Mouse (Mus musculus) thymus, postnatal 4 days (tissue): Measurements from ENCODE around the gene Lrrc74a.

Experiments used
- DNase-seq: peaks from one replicate; pipeline ENCODE4 v3.0.0; 2021

The Lrrc74a gene

DNA sequence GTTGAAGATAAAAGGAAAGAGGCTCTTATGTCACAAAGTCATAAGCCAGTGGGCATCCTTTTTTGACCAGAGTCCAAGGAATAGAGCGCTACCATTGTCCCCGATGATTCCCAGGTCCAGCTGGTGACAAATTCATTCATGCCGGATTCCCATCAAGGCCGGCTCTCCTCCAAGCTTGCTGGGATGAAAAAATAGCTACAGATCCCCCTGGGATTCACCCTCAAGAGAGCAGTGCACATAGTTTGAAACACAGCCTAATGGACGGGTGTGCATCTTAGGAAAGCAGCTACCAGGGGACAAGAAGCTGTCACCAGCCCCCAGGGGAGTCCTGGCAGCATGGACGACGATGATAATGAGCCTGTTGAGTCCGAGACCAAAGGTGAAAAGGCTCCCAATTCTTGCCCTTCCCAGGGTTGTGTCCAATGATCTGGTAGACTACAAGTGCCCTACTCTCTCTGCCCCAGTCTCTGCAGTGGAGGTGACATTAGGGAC is at the start of gene Lrrc74a:
TSS of gene Lrrc74a (plus strand) at position 51 of the 492 bp plus-strand sequence.
- no peak for DNase-seq

DNA sequence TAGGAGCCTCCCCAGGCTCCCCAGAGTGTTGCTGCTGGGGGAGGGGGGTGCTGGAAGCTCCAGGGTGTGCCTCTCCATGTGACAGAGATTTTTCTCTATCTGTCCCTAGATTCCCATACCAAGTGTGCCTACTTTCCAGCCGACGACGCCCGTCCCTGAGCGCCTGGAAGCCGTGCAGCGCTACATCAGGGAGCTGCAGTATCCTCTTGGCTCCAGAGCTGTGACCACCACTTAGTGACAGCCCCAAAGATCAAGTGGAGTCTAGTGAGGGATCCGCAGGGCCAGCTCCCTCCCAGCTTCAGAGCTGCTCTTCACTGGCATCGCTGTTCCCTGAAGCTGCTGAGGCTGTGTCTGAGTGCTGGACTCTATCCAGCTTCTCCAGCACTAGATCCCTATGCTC is 48.9 kb upstream of the Lrrc74a start:
- no peak for DNase-seq

DNA sequence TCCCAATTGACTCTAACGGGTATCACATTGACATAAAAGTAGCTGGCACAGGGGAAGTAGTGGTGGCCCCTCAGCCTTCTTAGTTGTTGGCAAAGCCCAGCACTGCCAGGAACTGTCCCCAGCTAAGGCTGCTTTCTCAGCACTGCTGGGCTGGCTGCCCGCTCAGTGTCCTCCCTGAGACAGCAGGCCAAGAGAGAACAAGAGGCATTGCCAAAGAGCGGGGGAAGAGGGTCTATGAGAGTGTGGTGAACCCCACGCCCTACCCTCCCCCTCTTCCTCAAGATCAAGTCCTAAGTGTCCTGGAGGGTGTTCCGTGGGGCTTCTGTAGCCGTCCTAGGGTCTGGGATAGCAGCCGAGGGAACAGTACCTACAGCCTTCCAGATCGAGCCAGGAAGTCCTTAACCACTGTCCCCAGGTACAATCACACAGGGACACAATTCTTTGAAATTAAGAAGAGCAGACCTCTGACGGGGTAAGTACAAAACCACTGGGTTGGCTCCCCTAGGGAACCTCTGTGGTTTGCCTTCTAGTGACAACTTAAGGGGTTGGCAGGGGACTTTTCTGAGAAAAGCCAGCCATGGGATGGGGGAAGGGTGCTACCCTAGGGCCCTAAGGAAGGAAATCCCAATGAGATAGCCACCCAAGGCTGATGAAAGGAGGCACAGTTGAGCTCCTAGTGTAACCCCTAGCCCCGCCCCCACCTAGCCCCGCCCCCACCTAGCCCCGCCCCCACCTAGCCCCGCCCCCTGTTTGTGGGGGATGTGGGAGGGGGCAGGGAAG is 47.4 kb upstream of the Lrrc74a start:
- no peak for DNase-seq

DNA sequence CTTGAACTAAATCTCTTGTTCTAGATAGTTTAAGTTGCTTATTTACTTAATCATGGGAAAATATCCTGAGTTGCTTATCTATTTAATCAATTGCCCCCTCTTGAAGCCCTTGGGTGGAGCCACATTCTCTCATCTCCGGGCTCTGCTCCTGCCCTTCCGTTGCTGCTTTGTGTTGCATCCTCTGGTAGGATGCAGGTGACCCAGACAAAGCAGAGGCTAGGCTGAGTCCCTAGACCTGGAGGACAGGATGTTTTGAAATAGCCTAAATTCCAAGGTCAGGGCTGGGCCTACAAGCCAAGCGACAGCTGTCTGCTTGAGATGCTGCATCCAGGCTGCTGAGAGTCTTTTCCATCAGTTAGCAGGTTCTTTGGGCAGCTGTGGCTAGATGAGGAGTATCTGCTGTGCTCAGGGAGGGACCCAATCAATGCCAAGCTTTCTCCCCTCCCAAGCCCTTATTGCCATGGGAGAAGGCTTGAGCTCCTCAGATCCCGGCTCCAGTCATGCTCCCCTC is 46.7 kb upstream of the Lrrc74a start:
- DNase-seq, result no peak

DNA sequence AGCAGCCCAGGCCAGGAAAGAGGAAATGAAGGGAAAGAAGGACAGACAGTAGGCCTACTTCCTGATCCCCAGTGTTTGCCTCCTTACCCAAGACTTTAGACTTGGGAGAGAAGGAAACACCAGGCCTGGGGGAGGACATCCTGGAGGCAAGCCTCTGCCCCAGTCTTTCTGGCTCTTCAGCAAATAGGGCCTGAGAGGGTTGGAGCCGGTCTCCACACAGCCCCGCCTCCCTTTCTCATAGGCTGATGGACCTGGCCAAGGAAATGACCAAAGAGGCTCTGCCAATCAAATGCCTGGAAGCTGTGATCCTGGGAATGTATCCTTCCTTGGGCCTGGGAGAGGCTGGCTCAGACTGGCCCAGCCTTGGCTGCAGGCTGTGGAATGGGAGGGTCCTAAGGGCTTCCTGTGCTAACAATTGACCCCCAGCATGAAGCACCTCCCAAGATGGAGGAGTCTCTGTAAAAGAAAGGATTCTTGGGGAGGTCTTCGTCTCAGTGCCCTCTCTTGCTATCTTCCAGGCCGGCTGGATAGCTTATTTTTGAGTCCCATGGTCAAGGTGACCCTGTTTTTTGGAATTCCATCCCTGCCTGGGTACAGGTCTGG is 46.1 kb upstream of the Lrrc74a start:
- DNase-seq, result no peak

DNA sequence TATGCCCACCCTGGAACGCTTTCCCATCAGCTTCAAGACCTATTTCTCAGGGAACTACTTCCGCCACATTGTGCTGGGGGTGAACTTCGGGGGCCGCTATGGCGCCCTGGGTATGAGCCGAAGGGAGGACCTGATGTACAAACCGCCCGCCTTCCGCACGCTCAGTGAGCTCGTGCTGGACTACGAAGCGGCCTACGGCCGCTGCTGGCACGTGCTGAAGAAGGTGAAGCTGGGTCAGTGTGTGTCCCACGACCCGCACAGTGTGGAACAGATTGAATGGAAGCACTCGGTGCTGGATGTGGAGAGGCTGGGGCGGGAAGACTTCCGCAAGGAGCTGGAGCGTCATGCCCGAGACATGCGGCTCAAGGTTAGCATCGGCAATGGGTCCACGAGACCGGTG is 45.3 kb upstream of the Lrrc74a start:
- DNase-seq, result no peak

DNA sequence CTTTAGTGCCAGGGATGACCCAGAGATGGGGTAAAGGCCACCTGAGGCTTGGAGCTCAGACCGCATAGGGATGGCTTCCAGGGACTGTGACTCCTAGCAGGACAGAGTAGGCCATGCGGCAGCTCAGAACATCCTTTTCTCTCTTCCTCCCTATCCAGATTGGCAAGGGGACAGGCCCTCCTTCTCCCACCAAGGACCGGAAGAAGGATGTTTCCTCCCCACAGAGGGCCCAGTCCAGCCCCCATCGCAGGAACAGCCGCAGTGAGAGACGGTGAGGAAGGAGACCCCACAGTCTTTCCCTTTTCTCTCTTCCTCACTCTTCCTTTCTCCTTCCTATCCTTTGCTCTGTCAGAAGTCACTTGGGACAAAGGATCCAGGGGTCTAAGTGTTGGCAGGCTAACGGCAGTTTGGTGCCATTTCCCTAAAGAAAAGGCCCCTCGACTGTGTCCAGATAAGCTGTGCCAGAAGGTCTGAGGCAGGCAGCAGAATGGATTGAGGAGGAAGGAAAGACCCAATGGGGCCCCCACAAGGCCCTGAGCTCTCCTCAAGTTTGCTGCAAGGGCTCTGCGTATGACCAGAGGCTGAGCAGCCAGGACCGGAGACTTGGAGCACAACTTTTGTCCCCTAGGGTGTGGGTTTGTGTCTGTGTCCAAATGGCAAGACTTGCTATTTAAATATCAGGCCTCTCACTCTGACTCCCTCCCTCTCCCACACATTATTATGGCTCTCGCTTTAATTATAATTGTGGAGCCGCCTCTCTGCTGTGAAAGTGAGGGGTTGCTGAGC is 43.3 kb upstream of the Lrrc74a start:
- no peak for DNase-seq

DNA sequence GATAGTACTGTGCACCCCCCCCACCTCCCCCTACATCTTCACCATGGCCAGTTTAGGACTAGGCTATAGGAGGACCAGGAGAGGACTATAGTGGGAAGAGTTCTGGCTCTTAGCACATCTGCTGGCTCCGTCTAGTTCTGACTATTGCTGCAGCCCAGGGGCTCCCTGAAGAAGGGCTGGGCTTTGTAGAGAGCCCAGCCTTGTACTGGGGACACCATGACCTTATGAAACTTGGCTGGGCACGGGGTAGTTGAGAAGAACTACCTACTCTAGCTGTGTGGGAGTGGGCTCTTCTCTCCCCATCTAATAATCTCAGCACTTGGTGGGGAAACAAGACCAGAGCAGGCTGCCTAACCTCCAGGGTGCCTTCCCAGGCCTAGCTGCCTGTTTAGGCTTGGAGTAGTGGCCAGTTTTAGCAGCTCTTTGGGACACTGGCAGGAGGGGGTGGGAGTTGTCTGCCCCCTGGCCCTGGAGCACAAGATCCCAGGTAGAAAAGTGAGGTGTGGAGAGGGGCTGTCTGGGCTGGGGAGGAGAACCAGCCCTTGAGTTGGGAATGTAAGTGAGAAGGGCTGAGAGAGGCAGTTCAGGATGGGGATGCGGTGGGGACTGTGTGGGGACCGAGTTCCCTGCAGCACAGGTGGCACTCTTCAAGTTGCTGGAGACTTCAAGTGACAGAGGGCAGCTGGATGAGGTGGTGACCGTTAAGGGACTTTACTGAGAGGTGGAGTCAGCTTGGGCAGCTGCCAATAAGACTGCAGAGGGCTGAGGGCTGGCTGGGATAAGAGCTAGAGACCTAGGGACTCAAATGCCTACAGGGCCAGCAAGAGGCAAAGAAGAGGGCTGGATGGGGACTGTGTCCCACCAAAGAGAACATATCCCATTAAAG is 41.5 kb upstream of the Lrrc74a start:
- no peak for DNase-seq

DNA sequence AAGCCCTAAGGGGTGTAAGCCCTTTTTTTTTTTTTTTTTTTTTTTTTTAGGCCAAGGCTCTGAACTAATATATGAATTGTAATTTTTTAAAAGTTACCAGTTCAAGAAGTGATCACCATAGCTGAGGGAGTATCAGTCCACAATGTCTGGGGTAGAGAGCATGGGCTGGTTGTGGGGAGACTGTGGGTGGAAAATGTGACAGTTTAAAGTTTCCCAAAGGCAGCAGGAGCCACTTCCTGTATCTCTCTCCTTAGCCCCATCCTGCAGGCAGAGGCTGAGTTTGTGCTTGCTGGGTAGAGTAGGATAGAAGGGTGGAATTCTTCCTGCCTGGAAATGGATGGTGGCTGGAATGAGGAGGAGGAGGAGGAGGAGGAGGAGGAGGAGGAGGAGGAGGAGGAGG is 40.8 kb upstream of the Lrrc74a start:
- DNase-seq, result no peak

DNA sequence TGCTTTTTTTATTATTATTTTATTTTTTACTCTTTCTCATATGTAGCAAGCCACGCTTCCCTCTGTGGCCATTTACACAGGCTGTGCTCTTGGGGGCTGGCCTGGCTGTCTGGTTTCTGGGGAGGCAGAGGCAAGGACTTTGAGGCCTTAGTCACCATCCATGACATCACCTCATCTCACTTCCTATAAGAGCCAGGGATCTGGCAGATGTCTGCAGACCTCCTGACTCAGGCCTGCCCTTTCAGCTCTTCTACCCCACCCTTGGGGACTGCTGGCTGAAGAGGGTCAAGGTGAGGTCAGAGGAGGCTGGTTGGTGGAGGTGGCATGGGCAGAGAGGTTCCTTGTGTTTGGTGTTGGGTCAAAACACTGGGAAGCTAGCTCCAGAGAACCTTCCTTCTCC is 39.7 kb upstream of the Lrrc74a start:
- no peak for DNase-seq

DNA sequence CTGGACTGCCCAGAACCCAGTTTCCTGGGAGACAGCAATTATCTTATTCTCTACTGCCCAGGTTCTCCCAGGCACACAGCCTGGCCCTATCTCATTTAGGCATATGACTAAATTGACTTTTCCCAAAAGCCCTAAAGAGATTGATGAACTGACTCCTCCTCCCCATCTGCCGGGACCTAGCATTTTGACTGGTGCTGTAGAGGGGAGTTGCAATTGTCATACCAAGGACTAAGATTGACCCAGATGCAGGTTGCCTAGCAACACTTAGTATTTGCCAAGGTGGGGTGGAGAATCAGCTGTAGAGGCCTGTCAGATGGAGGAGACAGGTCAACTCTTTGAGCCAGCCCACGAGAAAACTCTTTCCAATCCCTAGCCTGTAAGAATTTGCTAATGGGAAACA is 36.2 kb upstream of the Lrrc74a start:
- no peak for DNase-seq

DNA sequence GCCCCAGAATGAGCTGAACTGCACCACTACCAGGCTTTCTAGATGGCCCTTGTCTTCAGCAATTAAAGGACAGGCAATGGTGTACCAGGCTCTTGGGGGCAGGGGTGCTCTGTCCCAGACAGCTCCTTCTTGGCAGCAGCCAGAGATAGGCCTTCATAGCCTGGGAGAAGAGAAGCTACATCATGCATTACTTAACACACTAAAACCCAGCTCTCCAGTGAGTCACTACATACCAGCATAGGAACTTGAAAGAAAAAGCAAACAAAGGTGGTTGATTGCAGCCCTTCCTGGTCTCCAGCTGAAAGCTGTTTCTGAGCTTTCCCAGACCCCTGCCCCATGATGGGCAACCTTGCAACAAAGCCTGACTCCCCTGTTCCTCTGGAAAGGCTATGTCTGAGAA is 35.6 kb upstream of the Lrrc74a start:
- DNase-seq, result no peak

DNA sequence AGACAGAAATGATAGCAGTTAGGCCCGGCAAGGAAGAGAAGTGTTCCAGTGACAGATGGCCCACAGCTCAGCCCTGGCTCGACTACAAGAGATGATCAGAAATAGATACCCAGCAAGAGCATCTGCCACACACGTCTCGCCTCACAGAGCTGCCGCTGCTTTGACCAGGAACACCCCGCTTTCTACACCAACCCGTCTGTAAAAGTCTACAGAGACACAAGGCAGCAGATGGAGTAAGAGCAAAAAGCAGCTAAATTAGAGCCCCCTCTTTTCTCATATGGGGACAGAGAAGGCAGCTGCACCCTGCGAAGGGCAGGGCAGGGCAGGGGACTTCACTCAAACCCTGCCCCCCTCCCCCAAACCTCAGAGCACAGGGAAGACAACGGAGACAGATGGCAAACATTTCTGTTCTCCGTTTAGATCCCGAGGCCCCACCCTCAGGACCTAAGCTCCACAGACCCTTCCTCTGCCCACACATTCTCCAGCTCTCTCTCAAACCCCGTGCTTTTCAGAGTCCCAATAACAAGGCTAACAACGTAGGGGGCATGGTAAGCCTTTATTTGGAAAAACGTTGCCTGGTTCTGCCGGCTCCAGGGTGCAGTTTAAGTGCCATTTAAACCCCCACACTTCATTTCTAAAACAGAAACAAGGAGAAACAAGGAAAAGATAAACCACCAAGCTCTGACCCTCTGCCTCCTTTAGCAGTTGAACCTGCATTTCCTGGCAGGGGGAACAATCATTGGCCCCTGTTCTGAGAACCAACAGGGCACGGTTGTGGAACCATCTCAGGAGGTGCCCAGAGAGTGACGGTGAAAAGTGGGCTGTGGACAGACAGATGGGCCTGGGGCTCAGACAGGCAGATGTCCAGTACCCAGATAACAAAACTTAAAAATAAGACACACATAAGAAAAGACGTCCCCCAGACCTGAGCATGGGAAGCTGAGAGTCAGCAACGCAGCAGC is 33.9 kb upstream of the Lrrc74a start:
- DNase-seq, result no peak

DNA sequence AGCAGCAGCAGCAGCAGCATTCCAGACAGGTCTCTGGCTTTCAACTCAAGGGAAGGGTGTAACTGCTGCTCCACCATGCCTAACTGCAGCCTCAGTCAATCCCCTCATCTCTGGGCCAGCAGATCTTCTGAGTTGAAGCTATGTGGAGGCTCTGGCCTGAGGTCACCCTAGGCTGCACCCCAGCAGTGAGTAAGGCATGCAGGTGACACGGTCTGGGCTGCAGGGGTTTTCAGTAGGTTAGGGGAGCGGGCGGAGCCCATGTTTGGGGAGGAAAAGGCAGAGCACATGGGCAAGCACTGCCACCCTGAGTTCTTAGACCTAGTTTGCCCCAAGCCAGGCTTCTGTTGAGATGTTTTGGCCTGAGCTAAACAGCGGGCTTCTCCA is 33.2 kb upstream of the Lrrc74a start:
- DNase-seq, result no peak

DNA sequence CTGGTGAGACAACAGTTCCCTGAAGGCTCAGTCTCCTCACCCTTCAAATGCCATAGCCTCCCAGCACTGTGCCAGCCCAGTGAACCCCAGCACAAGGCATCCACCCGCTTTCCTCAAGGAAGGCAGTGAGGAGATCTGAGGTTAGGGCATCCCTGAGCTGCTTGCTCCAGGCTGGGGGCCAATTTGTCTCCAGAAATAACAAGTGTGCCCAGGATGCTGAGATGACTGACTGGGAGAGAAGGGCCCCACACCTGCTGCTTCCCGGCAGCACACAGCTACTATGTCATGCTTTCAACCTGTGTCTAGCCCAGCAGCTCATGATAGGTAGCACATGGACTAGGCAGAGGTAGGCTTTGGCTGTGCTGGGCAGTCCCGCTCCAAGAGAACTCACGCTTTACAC is 32.7 kb upstream of the Lrrc74a start:
- DNase-seq, result no peak

DNA sequence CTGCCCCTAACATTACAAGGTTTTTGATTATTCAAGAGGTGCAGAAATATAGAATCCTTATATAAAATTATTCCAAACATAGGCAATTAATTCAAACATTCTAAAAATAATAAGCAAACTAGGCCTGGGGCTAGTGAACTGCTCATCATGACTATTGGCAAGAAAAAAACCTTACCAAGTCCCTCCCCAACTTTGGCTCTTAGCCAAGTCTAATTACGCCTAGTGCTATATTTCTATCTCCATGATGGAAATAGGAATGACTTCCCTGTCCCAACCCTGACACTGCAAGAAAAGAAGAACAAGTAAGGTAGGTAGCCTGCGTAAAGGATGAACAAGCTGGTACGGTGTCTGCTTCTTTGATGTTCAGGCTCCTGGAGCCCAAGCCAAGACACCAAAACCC is 31.5 kb upstream of the Lrrc74a start:
- no peak for DNase-seq

DNA sequence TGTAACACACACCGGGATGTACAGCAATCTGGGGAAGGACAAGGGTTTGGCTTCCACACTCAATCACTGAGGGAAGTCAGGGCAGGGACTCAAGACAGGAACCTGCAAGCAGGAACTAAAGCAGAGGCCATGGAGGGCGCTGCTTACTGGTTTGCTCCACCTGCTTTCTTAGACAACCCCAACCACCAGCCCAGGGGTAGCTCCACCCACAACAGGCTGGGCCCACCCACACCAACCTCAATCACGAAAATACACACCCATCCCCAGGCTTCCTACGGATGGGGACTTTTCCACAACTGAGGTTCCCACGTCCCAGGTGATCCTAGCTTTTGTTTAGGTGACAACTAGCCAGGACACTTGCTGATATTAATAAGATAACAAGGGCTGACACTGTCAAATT is 28.3 kb upstream of the Lrrc74a start:
- no peak for DNase-seq

DNA sequence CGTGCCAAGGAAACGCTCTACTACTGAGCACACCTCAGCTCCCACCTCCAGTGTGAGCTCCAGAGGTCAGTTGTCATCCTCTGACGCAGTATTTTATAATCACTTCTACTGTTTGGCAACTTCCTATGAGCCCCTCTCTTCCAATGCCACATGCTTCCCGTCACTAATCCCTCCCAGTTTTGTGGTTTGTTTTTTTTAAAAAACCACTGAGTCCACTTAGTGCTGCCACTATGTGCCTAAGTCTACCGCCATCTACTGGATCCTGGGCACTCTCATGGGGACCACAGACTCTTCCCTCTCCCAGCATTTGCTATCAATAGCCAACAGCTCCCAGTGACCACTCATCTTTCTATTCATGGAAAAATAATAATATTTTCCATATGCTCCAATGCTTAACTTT is 20.1 kb upstream of the Lrrc74a start:
- DNase-seq, result no peak

DNA sequence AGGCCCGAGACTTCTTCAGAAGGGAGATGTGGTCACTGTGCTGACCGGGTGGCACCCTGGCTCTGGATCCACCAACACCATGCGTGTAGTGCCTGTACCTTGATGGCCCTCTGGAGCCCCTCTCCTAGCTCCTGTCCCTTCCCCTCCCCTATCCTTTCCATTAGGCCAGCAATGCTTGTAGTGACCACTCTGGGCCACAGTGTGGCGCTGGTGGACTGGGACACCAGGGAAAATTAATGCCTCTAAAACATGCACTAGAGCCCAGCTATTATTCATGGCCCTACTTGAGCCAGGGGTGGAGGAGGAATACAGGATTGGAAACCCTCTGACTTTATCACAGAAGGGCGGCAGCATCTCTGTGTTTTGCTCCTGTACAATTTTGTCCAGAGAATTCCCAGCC is 18.8 kb upstream of the Lrrc74a start:
- DNase-seq, result peak; percentile 83

DNA sequence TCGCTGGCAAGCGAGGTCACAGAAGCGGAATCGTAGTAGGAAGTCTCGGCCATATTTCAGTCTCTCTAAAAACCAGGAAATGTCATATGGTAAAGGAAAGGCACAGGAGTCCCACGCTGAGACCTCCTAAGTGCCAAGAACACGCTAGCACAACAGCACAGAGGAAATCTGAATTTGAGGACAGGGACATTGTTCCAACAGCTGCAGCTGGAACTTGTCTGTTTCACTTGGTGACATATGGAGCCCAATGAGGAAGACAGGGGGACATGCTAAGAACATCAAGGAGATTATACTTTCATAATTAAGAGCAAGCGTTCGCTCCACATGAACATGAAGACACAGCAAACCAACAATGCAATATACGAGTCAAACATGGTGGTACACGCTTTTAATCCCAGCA is 17.2 kb upstream of the Lrrc74a start:
- DNase-seq, result no peak

DNA sequence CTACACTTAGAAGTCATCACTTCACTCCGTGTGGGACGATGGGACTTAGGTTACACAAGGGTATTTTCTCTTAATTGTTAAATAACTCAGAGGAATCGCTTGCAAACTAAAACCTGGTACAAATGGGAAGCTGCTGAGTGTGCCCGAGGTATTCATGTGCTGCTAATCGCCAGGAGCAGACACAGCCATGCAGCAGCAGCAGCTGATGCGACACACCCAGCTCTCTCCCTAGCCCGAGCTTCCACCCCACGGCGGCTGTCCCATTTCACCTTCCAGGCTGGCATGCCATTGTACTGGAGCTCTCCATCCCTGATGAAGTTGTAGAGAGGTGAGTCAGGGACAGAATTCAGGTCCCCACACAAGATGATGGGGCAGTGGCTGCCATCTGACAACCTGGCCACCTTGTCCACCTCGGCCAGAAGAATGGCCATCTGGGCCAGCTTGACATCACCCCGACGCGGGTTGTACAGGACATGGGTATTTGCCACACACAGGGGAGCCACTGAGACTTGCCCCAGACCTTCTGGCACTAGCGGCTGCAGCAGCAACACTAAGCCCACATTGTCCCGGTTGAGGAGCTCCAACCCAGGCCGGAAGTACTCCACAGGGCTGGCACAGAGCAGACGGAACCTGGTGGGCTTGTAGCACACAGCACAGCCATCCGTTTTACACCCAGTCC is 14.1 kb upstream of the Lrrc74a start:
- no peak for DNase-seq
